Mouse (Mus musculus) limb, embryonic 13.5 days (tissue): Measurements from ENCODE around the gene Gm884. TPM values are rescaled to one million over a fixed set of nuclear protein-coding genes. Genes with fewer than 3 reads are reported as not detected.
"Not testable (repeated sequence)": the region's sequence is repeated elsewhere in the genome, so short reads cannot be mapped to it uniquely, and the experiment has no call there.

Experiments used
- ATAC-seq: fragments of 200-750 bp; cut with Nextera tagmentation; 2 replicates; pipeline ENCODE4 v1.8.0; 2017; ENCODE audit warnings: low read depth, moderate number of reproducible peaks, moderate TSS enrichment; ENCODE audit not compliant: low FRiP score
- H3K27ac ChIP-seq: fragments of 300-500 bp; sonication (generic); 2 replicates; pipeline ENCODE4 v1.5.1; 2015; ENCODE audit warnings: inconsistent platforms, mild to moderate bottlenecking, moderate library complexity
- H3K27me3 ChIP-seq: fragments of 300-500 bp; sonication (generic); 2 replicates; pipeline ENCODE4 v1.6.1; 2015; ENCODE audit warnings: mild to moderate bottlenecking, inconsistent platforms
- H3K36me3 ChIP-seq: fragments of 300-500 bp; sonication (generic); 2 replicates; pipeline ENCODE4 v1.6.1; 2015; ENCODE audit warnings: inconsistent platforms, mild to moderate bottlenecking, moderate library complexity
- H3K4me1 ChIP-seq: fragments of 300-500 bp; sonication (generic); 2 replicates; pipeline ENCODE4 v1.6.1; 2015; ENCODE audit warnings: inconsistent platforms
- H3K4me2 ChIP-seq: fragments of 300-500 bp; sonication (generic); replicated peaks from 2 replicates; pipeline ENCODE4 v1.6.1; 2015; ENCODE audit warnings: inconsistent platforms, mild to moderate bottlenecking, moderate library complexity
- H3K4me3 ChIP-seq: fragments of 300-500 bp; sonication (generic); 2 replicates; pipeline ENCODE4 v1.5.1; 2015; ENCODE audit warnings: moderate library complexity, mild to moderate bottlenecking, inconsistent platforms
- H3K9ac ChIP-seq: fragments of 300-500 bp; sonication (generic); 2 replicates; pipeline ENCODE4 v1.6.1; 2015; ENCODE audit warnings: mild to moderate bottlenecking, inconsistent platforms
- H3K9me3 ChIP-seq: fragments of 300-500 bp; sonication (generic); 2 replicates; pipeline ENCODE4 v1.6.1; 2016; ENCODE audit warnings: inconsistent platforms
- WGBS: fragments of 180-500 bp; shearing (Covaris S2); methylation state at CpG from one replicate; pipeline ENCODE4 v1.1.7; 2015; 5-methylcytosine and 5-hydroxymethylcytosine counted together
- polyA plus RNA-seq: library from polyadenylated mRNA; unstranded; fragments of >200 nt; fragmentation: Nextera tagmentation; extraction: Ambion mirVana; gene quantifications from 2 replicates; pipeline ENCODE4 v1.2.1, GENCODE M21; 2015

Gm884 gene
- polyA plus RNA-seq, 1 experiment from 2014 or later = not detected

GRCm38 (mm10) chr11:103610772-103611171 is 10.2 kb downstream of the Gm884 start:
- H3K9ac ChIP-seq = no peak overlapping the region
- H3K27me3 ChIP-seq = no peaks in the 10 kb centered on the region
- no peaks in the 10 kb centered on the region for H3K9me3 ChIP-seq
- ATAC-seq = no peak
- no peak overlapping the region for H3K27ac ChIP-seq
- H3K4me1 ChIP-seq = no peaks in the 10 kb centered on the region
- H3K4me3 ChIP-seq = no peak overlapping the region
- 95% methylated on average over 2 of the region's 2 CpGs for WGBS
- no peaks in the 10 kb centered on the region for H3K36me3 ChIP-seq
- no peak overlapping the region for H3K4me2 ChIP-seq

GRCm38 (mm10) chr11:103606611-103607010 is 14.3 kb downstream of the Gm884 start:
- 52% methylated on average over 5 of the region's 5 CpGs for WGBS
- no peaks in the 10 kb centered on the region for H3K36me3 ChIP-seq
- H3K4me1 ChIP-seq = no peaks in the 10 kb centered on the region
- no peak for ATAC-seq
- no peaks in the 10 kb centered on the region for H3K27me3 ChIP-seq
- no peak overlapping the region for H3K4me2 ChIP-seq
- H3K9me3 ChIP-seq = no peaks in the 10 kb centered on the region
- no peak overlapping the region for H3K9ac ChIP-seq
- no peak overlapping the region for H3K27ac ChIP-seq
- H3K4me3 ChIP-seq = no peak overlapping the region

GRCm38 (mm10) chr11:103578339-103578738 is 42.6 kb downstream of the Gm884 start:
- no peak for ATAC-seq
- H3K9ac ChIP-seq = no peak overlapping the region
- peaks cover 14% of the 10 kb centered on the region for H3K9me3 ChIP-seq
- no peaks in the 10 kb centered on the region for H3K36me3 ChIP-seq
- no peak overlapping the region for H3K27ac ChIP-seq
- WGBS = 87% methylated on average over 11 of the region's 11 CpGs
- H3K27me3 ChIP-seq = no peaks in the 10 kb centered on the region
- H3K4me2 ChIP-seq = no peak overlapping the region
- H3K4me3 ChIP-seq = no peak overlapping the region
- no peaks in the 10 kb centered on the region for H3K4me1 ChIP-seq

GRCm38 (mm10) chr11:103556021-103556420 is 64.9 kb downstream of the Gm884 start:
- Histone ChIP-seq H3K27ac (no peak overlapping the region), H3K27me3 (no peaks in the 10 kb centered on the region), H3K4me3 (no peak overlapping the region), H3K4me2 (no peak overlapping the region), H3K9ac (no peak overlapping the region), H3K4me1 (no peaks in the 10 kb centered on the region), H3K36me3 (no peaks in the 10 kb centered on the region), H3K9me3 (no peaks in the 10 kb centered on the region)
- WGBS = 60% methylated on average over 2 of the region's 2 CpGs
- ATAC-seq = no peak

GRCm38 (mm10) chr11:103534973-103535372 is 86.0 kb downstream of the Gm884 start:
- not testable (repeated sequence) for H3K9me3 ChIP-seq, H3K4me1 ChIP-seq, H3K27ac ChIP-seq, H3K4me3 ChIP-seq, H3K4me2 ChIP-seq, ATAC-seq, H3K27me3 ChIP-seq, H3K36me3 ChIP-seq, H3K9ac ChIP-seq
- 41% methylated on average over 1 of the region's 1 CpGs for WGBS

GRCm38 (mm10) chr11:103512111-103512510 is 108.8 kb downstream of the Gm884 start:
- Histone ChIP-seq H3K9me3 (no peaks in the 10 kb centered on the region), H3K27me3 (no peaks in the 10 kb centered on the region), H3K27ac (no peak overlapping the region), H3K4me3 (no peak overlapping the region), H3K4me1 (no peaks in the 10 kb centered on the region), H3K4me2 (no peak overlapping the region), H3K36me3 (no peaks in the 10 kb centered on the region), H3K9ac (no peak overlapping the region)
- 76% methylated on average over 2 of the region's 2 CpGs for WGBS
- no peak for ATAC-seq

- no peaks in the 10 kb centered on the region for H3K9me3 ChIP-seq
- H3K9ac ChIP-seq = no peak within 1 kb of the TSS
- H3K4me3 ChIP-seq = no peak within 1 kb of the TSS
- H3K36me3 ChIP-seq = no peaks in the 10 kb centered on the region
- no peak for ATAC-seq
- no peaks in the 10 kb centered on the region for H3K4me1 ChIP-seq
- no peak within 1 kb of the TSS for H3K27ac ChIP-seq
- 89% methylated on average over 12 of the region's 12 CpGs for WGBS
- H3K4me2 ChIP-seq = no peak within 1 kb of the TSS
- H3K27me3 ChIP-seq = no peaks in the 10 kb centered on the region
These were observed 116.4 kb downstream of the Gm884 start, which contains the start of gene Lrrc37a for GRCm38 (mm10) chr11:103504497-103504896. Gene Lrrc37a, minus strand, starts transcription at chr11:103504597.

Other genes starting within 250 kb of the Gm884 start
- 7.1 and 8.7 TPM in 2 replicates for gene Plekhm1, start 208.5 kb downstream of the Gm884 start, polyA plus RNA-seq
- gene Lrrc37a, start 116.5 kb downstream of the Gm884 start, polyA plus RNA-seq = not detected in 2 replicates
- gene Lyzl6, start 17.8 kb upstream of the Gm884 start, polyA plus RNA-seq = not detected in 2 replicates
- 0.14 TPM in 1 of 2 replicates, not detected in the other for gene Rprml, start 28.4 kb upstream of the Gm884 start, polyA plus RNA-seq
- gene Gosr2, start 76.8 kb upstream of the Gm884 start, polyA plus RNA-seq = 96.5 and 103 TPM in 2 replicates
- 0.83 and 1.1 TPM in 2 replicates for gene Wnt9b, start 128.7 kb upstream of the Gm884 start, polyA plus RNA-seq
- gene Wnt3, start 153.0 kb upstream of the Gm884 start, polyA plus RNA-seq = 12.4 and 14.1 TPM in 2 replicates